Mouse (Mus musculus) adrenal gland (tissue): ENCODE data around the gene Mars.

ENCODE experiments used
- intact Hi-C: fragments of 180-260 bp; cut with DNase I; formaldehyde crosslinking; loops from one replicate; pipeline ENCODE4 v1.15.1; 2025

Mars gene

DNA sequence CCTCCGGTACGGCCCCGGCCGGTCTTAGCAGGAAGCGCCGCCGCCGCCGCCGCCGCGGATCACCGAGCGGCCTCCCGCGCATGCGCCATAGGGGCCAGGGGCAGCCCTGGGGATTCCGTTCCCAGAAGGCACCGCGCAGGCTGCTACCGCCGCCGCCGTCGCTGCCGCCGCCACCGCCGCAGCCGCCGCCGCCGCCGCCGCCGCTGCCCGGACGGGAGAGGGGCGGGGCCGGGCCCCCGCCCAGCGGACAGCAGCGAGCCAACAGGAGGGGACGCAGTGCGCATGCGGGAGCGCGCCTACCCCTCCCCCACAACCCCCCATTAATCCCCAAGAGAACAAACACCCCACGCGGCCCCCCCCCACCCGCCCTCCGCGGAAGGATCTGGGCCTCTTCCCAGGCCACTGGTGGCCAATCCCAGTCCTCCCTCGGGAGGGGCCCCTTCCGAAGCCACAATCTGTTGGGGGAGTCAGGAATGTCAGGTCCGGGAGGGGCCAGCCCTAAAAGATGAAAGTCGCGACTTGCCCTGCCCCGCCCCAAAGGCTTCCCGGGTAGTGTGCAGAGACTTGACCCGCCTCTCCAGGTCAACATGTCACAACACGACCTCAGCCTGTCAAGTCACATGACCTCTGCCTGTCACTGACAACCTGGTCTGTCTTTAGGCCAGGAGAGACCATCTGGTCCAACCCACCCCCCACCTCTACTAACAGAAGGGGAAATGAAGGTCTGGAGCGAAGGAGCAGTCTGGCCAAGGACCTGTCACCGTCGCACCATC lies 22.6 kb downstream of the Mars start, which contains the start of gene Mbd6:
TSS of gene Mbd6 (minus strand) at position 219 of the 773 bp plus-strand sequence.
- intact Hi-C loops: no loop called here

GRCm38 (mm10) chr10:127288328-127288799 lies 23.2 kb downstream of the Mars start:
- intact Hi-C loops: no loop called here

GRCm38 (mm10) chr10:127287936-127288293 lies 23.7 kb downstream of the Mars start:
- intact Hi-C loops: no loop called here

DNA sequence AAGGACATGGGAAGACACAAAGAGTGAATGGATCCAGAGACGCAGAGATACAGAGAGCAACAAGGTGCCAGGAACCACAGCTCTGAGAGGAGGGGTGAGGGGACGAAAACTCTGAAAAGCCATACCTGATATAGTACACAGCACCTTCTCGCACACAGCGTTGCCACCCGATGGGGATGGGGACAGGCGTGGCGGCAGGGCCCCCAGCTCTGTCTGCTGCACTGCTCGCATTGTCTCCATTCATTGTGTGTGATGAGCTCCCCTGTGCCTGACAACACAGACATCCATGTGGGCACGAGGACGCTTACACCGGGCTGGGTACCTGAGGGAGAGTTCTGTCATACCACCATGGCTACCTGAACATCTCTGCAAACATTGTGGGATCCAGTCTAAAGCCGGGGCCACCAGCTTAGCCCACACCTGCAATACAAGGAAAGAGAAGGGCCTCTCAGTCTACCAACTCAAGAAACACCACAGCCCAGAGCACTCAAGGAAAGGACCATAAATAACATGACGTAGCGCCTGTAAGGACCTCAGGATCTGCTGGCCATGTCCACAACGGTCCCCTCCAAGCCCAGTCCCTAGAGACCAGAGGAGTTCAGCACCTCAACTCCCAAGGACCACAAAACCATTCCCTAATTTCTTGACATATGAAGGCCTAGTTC lies 24.2 kb downstream of the Mars start:
- intact Hi-C loops: no loop called here

DNA sequence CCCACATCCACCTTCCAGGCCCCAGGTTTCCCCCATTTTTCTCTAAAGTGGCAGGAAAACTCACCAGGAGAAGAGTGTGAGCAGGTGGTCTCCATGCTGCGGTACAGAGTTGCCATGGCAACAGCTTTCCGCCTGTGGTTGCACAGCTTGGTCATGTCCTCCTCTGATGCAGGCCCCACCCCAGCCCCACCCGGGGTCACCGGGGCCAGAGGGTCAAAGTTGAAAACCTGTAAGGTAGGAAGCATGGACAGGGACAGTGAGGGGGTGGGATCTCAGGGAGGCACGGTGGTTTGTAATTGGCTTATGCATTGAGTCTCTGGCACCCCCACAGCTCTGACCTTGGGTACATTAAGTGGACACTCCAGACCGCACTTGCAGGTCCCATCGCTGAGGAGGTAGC lies 24.9 kb downstream of the Mars start:
- intact Hi-C loops: no loop called here

DNA sequence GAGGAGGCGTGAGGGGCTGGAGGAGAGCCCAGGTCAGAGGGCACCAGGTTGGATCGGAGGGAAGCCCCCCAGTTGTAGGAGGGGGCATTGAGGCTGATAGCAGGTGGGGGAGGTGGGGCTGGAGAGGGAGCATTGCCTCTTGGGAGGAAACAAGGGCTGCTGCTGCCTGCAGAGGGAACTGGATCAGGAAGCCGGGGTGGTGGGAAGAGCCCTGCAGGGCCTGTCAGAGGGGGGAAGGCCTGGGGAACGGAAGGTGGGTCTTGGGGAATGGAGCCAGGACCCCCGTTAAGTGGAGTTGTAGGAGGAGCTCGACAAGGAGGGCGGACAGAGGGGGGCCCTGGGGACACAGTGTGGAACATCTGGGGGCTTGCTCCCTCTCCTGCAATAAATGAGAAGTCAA lies 25.4 kb downstream of the Mars start:
- intact Hi-C loops: no loop called here

GRCm38 (mm10) chr10:127285644-127286043 lies 25.9 kb downstream of the Mars start:
- intact Hi-C loops: no loop called here

- intact Hi-C loops: no loop called here
These were observed 26.7 kb downstream of the Mars start for GRCm38 (mm10) chr10:127284724-127285500.

DNA sequence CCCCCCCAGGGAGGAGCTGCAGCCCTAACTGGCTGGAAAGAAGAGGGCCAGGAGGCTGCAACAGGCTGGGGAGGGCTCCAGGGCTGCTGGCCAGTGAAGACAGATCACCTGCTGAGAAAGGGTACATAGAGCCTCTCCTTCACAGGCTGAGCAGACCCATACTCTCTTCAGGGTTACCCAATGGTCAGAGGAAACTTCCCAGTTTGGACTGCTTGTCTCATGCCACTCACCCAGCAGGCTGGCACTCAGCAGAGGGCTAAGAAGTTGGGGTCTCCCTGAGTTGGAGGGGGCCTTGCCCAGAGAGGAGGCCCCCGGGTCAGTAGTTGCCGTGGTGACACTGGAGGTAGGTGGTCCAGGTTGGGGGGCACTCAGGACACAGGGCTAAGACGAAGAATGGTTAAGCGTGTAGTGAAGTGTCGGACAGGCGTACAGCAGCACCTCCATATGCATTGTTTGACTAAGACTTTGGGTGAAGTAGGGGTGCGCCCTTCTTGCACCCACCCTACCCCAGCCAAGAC lies 27.4 kb downstream of the Mars start:
- intact Hi-C loops: no loop called here

DNA sequence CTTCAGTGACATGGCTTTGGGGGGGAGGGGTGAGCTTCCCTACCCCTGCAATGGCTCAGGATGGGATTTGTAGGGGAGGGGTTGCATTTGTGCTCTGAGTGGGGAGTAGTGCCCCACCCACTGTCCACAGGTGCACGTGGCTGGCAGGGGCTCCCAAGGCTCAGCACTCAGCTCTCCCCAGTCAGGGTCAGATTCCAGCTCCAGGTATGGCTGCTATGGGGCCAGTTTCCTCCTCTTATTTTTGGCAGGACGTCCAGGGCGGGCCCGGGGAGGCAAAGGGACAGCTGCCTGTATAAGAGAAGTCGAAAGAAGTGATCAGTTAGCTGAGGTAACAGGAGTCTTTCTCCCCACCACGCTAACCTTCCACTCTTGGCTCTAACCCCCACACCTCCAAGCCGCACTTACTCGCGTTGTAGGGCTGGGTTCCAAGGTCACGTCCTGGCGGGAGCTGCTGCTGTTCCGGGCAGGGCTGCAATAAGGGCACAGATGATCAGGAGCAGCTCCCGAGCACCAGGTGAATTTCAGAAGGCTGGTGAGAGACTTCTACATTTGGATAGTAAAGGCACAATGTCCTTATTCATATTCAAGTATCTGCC lies 28.9 kb downstream of the Mars start:
- intact Hi-C loops: no loop called here

GRCm38 (mm10) chr10:127281316-127281715 lies 30.3 kb downstream of the Mars start:
- intact Hi-C loops: no loop called here

- intact Hi-C loops: no loop called here
These were observed 31.9 kb downstream of the Mars start for GRCm38 (mm10) chr10:127279730-127280129.

DNA sequence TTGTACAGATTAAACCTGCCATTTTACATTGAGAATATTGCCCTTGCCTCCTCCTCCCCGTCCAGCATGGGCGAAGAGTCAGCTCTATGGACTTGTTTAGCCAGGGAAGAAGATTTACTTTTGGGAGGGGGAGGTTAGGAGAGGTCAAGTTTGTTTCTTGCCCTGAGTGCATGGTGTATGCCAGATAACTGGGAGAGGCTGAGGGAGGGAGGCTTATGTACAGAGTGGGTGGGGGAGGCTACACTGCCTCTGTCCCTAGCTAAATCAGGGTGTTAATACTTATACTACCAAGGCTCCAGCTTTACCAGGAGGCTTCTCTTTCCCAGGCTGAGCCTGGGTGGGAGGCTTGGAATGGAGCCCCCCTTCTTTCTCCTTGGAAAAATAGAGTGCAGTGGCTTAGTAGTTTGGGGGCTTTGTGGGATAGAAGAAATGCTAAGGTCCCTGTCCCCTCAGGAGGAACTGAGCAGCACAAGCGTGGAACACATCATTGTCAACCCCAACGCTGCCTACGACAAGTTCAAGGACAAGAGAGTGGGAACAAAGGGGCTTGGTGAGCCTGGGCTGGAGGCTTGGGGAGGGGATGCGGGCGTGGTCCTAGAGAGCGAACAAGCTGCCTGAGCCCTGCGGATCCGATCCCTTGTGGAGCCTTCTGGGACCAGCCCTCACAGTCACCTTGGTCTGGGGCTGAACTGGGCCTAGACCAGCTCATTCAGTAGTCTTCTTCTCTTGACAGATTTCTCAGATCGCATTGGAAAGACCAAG lies 37.1 kb downstream of the Mars start:
- intact Hi-C loops: no loop called here

DNA sequence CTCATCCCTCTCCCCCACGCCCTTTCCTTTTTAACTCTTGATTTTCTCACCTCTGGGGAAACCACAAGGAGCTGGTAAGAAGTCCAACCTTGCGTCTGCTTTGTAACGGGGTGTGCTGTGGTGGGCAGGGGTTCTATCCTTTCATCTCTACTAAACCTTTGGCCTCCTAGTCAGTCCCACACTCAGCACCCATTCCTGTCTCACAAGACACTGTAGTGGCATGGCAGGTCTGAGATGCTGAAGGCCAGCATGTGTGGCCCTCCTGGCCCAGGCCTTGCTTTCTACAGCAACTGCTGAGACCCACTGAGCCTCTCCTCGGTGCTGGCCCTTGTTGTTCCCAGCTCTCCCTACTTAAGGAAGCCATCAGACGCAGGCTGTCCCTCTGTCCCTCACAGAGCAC lies 39.2 kb downstream of the Mars start:
- intact Hi-C loops: no loop called here

DNA sequence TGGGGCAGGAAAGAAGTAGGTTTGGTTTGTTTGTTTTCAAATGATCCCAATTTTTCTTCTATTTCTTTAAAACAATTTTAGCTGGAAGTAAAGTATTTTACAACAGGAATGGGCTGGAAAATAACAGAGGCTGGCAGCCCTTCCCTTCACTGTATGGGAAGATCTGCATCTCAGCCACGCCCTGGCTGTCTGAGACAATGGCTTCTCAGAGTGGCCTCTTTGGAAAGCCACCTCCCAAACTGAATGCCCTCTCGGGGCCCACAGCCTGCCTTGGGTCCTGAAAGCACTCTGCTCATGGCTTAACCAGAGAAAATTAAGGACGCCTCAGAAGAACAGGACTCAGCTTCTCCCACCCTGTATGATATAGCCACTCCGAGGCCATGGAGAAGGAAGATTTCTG lies 41.7 kb downstream of the Mars start:
- intact Hi-C loops: loop anchor here (5.0 kb wide), 1 partner anchor 42 kb away; the partner anchor contains the start of gene Mars

DNA sequence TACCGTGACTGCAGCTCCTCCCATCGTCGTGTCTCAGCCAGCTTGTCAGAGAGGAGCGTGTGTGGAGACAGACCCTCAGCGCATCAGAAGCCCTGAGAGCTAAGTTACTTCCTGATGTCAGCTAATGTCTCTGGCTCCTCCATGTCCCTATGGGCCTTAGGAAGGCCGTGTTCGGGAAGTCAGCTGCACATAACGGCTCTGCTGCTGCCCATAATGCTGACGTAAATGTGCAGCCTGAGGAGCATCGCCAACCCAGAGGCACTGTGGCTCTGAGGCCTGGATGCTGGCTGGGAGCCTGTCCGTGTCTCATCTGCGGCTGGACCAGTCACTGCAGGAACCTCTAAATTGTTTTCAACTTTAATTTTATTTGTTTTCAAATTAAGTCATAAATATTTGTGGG lies 42.5 kb downstream of the Mars start:
- intact Hi-C loops: loop anchor here (5.0 kb wide), 1 partner anchor 43 kb away; the partner anchor contains the start of gene Mars

DNA sequence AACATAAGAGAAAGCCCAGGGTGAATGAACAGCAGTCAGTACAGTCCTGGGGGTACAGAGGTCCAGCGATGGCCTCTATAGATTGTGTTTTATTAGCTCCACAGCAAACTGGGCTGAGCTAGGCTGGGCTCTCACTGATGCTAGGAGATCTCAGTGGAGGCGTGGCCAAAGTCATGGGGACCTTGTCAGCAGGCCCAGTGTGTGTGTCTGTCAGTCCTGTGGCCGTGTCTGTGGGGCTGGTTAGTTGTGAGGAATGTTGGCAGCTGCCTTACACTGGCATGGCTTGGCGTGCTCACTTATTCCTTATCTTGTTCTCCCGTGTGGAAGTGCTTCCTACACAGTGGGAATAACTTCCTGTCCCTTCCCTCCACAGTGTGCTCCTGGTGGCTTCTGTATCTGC lies 43.2 kb downstream of the Mars start:
- intact Hi-C loops: loop anchor here (5.0 kb wide), 1 partner anchor 44 kb away; the partner anchor contains the start of gene Mars

DNA sequence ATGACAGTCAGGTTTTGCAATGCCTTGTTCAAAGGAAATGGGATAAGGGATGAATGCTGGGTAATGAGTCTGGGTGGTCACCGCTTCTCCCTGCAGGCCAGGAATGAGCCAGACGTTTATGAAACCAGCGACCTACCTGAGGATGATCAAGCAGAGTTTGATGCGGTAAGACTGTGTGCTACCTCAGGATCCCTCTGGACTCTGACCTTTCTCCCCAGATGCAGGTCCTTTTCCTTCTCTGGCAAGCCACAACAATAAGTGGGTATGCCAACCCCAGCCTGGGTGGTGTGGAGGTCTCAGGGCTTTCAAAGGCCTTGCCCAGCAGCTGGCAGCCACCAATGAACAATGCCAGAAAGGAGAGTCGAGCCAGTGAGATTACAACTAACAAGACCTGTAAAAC lies 44.3 kb downstream of the Mars start:
- intact Hi-C loops: loop anchor here (5.0 kb wide), 1 partner anchor 45 kb away; the partner anchor contains the start of gene Mars

DNA sequence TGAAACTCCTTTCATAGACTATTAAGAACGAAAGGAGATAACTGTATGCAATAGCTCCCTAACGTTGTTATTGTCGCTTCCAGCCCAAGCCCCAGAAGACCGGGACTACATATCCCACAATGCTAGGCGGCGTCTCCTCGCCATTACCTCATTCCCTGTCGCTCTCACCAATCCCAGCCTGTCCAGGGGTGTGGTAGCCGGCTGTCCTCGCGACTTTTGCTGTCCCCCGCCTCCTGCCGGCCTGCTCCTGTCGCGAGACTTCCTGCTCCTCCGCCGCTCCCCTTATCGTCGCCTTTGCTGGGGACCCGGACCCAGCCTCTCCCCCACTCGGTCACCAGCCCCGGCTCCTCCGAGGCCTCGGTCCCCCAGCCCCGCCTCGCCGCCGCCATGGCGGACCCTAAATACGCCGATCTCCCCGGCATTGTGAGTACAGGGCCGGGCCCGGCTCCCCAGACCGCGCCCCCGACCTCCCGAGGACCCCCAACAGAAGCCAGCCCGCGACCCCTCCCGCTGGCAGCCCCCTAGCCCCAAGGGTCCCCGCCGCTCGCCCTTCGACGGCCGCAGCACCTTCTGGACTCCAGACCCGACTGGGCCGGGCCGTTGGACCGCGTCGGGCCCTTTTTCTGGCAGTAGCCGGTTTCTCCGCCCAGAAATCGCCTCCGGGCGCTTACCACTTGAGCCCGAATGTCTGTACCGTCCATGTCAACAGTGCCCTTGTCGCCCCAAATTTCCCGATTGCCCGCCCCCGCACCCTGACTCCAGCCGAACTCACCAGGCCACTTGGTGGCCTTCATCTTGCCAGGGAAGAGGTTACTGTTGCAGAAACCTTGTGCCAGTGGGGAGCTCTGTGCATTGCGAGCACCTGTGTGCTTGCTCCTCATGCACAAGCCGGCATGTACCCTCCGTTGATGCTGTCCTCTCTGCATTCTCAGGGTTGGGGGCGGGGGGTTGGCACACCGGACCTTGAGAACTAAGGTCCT lies 45.2 kb downstream of the Mars start, which contains the start of gene Dctn2:
TSS of gene Dctn2 (plus strand) at position 257 of the 980 bp plus-strand sequence.
- intact Hi-C loops: loop anchor here (1.0 to 5.0 kb wide), 2 partner anchors 24 to 46 kb away; partner anchors contain the start of gene Mars
